Mouse (Mus musculus) bone marrow macrophage, adult 2 months (primary cell): ENCODE measurements at regions not wholly inside any gene's neighbourhood (a gene's known extent, or its start where the extent isn't known, plus 50 kb on each side); places are given as distances from the start of the nearest gene placed in this dataset.

Experiments used
- H3K27ac ChIP-seq: 2 replicates; pipeline ENCODE4 v1.5.1; 2012; ENCODE audit warnings: low read depth, low read length; ENCODE audit not compliant: insufficient read depth
- H3K4me1 ChIP-seq: 2 replicates; pipeline ENCODE4 v1.6.1; 2012; ENCODE audit warnings: low read length; ENCODE audit not compliant: control insufficient read depth, insufficient read depth
- H3K4me3 ChIP-seq: 2 replicates; pipeline ENCODE4 v1.5.1; 2012; ENCODE audit warnings: mild to moderate bottlenecking, low read length, moderate library complexity; ENCODE audit not compliant: insufficient read depth
- CTCF ChIP-seq: IDR thresholded peaks from 2 replicates; pipeline ENCODE4 v1.5.1; 2012; ENCODE audit warnings: low read depth, mild to moderate bottlenecking, low read length, moderate library complexity
- POLR2A ChIP-seq: IDR thresholded peaks from 2 replicates; pipeline ENCODE4 v1.6.1; 2012; ENCODE audit warnings: mild to moderate bottlenecking, low read depth, low read length, borderline replicate concordance

DNA sequence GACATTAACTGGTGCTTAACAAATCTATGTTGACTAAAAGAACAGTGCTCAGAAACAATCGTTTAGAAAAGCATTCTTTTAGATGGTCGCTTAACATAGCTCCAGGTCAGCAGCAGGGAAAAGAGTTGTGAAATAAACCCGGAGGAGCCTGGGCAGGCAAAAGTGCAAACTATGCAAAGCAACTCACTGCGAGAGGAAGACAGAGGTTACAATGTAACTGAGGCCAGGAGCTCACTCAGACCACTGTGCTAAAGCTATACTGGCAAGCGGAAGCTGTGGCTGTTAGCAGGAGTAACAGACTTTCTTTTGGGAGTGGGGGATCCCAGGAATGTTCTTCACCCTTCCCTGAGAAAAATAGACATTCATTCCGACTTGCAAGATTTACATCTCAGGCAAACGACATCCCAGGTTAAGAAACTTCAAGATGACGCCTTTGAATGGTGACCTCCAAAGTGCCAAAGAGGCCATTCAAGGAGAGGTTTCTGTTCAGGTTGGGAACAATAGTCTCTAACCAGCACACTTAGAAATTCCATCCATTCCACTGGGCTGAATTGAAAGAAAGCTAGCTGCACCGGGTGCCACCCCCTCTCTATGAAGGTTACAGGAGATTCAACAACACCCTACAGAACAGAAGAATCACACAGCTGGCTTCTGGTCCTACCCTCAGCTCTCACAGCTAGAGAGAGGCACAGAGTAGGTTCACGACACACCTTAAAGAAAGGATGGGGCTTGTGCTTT, 94.7 kb upstream of the Adgrl2 start:
- Histone ChIP-seq H3K4me3 (no peak overlapping the region), H3K27ac (peak overlapping the region; percentile 88; the same call in 1 of the 2 replicates), H3K4me1 (peaks cover 38% of the 10 kb centered on the region)
- no peak for TF ChIP-seq CTCF
- no peak for TF ChIP-seq POLR2A

DNA sequence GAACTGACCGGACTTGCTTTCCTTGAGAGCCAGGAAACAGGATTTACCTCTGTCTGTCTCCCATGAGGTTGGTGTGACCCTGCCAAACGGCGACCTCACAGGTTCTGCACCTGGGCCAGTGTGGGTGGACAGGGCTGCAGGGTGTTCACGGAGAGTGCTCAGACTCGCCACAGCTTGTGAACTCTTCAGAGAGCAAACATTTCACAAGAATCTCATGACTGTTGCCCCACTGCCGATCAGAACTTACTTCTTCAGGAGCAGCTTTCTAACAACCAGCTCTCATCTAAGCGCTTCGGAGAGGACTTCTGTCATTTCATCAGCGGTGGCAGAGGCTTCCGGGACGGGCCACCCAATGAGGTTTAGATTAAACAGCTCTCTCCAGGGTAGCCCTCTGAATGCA, 93.0 kb upstream of the Adgrl2 start:
- Histone ChIP-seq H3K27ac (no peak overlapping the region), H3K4me3 (no peak overlapping the region), H3K4me1 (peaks cover 35% of the 10 kb centered on the region)
- no peak for TF ChIP-seq POLR2A
- no peak for TF ChIP-seq CTCF

DNA sequence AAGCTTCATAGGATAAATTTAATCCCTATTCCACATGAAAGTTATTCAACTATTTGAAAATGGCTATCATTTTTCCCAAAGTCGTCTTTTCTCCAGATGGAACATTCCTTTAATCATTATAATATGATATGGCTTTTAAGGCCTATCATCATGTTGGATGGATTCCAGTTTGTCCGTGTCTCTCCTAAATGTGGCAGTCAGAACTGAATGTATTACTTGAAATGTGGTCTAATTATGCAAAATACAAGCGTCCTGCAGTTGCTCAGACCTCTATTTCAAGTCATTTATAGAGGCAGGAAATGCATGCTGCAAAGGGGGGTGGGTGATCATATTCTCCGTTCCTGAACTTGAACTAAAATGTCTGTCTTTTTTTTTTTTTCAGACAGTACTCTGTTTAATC, 88.5 kb upstream of the Adgrl2 start:
- Histone ChIP-seq H3K4me1 (no peaks in the 10 kb centered on the region; the same call in 1 of the 2 replicates), H3K27ac (no peak overlapping the region), H3K4me3 (no peak overlapping the region)
- TF ChIP-seq CTCF (no peak), POLR2A (no peak)

DNA sequence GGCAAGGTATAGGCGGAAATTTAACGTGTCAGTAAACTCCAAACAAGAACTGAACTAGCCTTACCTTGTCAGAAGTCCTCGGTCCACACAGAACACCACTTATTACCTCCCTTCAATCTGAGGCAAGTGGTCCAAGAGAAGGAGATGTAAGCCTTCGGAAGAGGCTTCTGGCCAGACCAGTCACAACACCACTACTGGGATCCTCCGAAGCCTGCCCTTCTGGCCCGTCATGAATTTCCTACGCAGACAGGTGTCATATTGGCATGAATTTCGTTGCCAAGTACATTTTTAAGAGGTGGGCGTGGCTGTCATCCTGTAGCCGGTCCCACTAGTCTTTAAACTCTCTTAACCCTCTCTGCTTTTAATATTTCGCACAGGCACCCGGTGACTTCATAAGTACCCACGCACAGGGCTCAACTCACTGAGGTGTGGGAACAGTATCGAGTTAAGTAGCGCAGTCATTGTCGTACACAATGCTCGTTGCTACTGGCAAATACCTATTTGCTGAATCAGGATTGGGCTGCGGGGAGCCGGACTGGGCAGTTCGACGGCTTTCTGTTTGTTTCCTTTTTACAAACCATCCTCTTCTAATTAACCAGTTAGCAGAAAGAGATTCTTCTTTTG, 86.7 kb upstream of the Adgrl2 start:
- H3K4me1 ChIP-seq: peaks cover 4% of the 10 kb centered on the region
- no peak overlapping the region for H3K27ac ChIP-seq
- H3K4me3 ChIP-seq: no peak overlapping the region
- no peak for TF ChIP-seq CTCF
- no peak for TF ChIP-seq POLR2A

DNA sequence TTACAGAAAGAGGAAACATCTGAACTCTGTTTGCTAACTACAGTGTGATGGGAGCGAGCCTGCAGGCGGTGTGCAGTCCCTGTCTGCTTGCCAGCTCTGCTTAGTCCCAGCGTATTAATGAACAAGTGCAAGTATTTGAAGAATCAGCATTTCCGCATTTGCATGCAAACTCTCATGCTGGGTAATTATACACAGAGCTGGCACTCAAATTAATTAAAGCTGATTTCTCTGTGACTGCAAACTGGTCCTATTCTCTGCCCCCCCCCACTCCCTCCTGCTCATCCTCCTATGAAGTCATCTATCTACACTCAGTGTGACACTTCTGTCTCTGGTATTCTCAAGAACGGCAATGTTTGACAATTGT, 85.1 kb upstream of the Adgrl2 start:
- no peak overlapping the region for H3K27ac ChIP-seq
- peaks cover 4% of the 10 kb centered on the region for H3K4me1 ChIP-seq
- no peak for TF ChIP-seq CTCF
- TF ChIP-seq POLR2A: no peak
- H3K4me3 ChIP-seq: no peak overlapping the region

DNA sequence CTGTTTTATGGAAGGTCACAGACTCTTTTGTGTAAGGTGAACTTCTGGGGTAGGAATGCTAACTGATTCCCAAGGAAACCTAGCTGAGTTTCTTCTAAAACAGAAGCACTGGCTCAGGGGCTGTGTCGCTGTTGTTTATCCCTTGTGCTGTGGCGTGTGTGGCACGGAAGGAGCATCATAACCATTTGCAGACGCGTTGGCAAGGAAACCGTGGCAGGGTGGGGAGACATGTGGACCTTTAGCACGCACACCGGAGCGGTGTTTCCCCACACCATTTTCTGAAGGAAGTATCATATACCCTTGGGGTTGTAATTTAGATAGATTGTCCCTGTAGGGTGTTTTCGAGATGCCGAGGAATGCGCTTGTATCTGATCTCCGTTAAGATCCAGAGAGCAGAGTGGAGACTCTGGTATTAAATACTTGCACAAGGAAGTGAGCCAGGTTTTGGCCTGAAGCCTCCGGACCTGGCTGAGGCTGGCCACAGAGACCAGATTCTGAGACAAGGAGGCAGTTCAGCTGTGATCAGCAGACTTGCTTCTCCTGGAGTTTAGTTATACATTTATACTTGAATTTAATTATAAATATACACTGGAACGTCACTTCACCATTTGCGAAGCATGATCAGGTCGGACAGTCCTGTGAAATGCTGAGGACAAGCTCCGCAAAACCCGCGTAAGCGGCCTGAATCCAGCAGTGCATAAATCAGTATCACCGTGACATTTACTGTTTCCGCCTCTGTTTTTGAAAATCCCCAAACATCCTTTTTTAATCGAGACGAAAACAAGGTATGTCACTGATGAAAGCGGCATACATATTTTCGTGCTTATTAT, 84.5 kb upstream of the Adgrl2 start:
- no peak for TF ChIP-seq POLR2A
- no peak for TF ChIP-seq CTCF
- H3K4me1 ChIP-seq: peaks cover 4% of the 10 kb centered on the region
- no peak overlapping the region for H3K4me3 ChIP-seq
- H3K27ac ChIP-seq: no peak overlapping the region

DNA sequence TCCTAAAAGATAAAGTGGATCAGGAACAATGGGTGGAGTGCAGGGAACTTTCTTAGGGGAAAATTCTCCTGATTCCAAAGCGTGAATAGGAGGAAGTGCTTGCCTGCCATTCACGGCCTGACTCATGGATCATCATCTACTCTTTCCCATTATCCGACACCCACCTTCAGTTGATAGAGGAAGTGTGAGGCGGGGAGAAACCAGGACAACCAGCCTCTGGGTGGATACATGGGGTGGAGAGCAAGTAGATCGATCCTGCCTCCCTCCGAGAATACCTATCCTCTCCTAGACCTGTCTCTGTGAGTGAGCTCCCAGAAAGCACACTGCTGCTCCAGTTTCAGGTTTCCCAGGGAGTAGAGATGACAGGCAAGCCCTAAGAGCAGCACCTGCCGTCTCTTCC, 79.8 kb upstream of the Adgrl2 start:
- TF ChIP-seq CTCF: no peak
- no peak for TF ChIP-seq POLR2A
- no peak overlapping the region for H3K4me3 ChIP-seq
- H3K4me1 ChIP-seq: peaks cover 4% of the 10 kb centered on the region
- H3K27ac ChIP-seq: no peak overlapping the region

DNA sequence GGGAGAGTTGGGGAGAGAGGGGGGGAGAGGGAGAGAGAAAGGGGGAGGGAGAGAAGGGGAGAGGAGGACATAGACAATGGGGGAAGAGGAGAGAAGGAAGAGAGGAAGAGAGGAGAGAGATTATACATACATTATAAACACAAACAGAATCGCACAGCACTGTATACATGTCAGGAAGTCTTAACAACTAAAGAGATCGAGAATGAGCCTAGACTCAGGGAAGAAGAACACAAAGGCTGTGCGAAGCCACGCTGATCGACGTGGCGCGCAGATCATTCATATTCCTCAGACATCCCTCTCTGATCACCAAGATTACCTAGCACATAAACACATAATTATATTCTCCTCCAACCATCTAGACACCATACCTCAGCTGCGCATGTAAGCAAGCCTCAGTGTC, 79.1 kb upstream of the Adgrl2 start:
- Histone ChIP-seq H3K4me1 (peaks cover 4% of the 10 kb centered on the region), H3K27ac (no peak overlapping the region), H3K4me3 (no peak overlapping the region)
- TF ChIP-seq POLR2A (no peak), CTCF (no peak)

GRCm38 (mm10) chr3:149068821-149069220, 78.5 kb upstream of the Adgrl2 start:
- Histone ChIP-seq H3K27ac (no peak overlapping the region), H3K4me1 (peaks cover 4% of the 10 kb centered on the region), H3K4me3 (no peak overlapping the region)
- TF ChIP-seq CTCF (no peak), POLR2A (no peak)

DNA sequence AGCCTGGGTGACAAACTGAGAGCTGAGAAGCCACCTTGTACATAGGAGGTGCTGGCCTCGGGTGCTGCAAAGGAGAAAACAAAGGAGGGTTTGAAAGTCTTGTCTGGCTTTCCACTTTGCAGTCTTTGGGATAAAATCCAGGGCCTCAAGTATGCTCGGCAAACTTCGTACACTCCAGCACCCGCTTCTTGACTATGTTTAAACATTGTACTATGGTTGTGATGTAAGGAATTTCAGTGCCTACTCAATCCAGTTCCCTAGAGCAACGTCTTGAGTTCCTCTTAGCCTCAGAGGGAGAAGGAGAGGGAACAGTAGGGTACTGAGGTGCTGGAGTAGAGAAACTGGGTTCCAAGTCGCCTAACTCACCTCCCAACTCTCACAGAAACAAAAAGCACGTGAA, 77.4 kb upstream of the Adgrl2 start:
- TF ChIP-seq POLR2A (no peak), CTCF (no peak)
- H3K4me1 ChIP-seq: peaks cover 1% of the 10 kb centered on the region
- no peak overlapping the region for H3K27ac ChIP-seq
- H3K4me3 ChIP-seq: no peak overlapping the region
